Mouse (Mus musculus) adrenal gland, postnatal 4 days (tissue): ENCODE results near the gene Fgfr2. TPM values are rescaled to one million over a fixed set of nuclear protein-coding genes. Genes with fewer than 3 reads are reported as not detected.

Experiments used
- DNase-seq, 2 experiments: peaks; one replicate each; pipeline ENCODE4 v3.0.0; 2021 to 2022; ENCODE audit warnings: low spot score in 2 of 2, mixed read lengths in 2 of 2
- total RNA-seq, 2 experiments: library from RNA; stranded (reverse); gene quantifications; 2 replicates each; pipeline ENCODE4 v1.2.3; 2021

Gene Fgfr2
- total RNA-seq, 2 experiments from 2014 or later, result 205 to 210 TPM

GRCm38 (mm10) chr7:132323430-132323829, 799.7 kb downstream of the Fgfr2 start:
- no peak for DNase-seq

DNA sequence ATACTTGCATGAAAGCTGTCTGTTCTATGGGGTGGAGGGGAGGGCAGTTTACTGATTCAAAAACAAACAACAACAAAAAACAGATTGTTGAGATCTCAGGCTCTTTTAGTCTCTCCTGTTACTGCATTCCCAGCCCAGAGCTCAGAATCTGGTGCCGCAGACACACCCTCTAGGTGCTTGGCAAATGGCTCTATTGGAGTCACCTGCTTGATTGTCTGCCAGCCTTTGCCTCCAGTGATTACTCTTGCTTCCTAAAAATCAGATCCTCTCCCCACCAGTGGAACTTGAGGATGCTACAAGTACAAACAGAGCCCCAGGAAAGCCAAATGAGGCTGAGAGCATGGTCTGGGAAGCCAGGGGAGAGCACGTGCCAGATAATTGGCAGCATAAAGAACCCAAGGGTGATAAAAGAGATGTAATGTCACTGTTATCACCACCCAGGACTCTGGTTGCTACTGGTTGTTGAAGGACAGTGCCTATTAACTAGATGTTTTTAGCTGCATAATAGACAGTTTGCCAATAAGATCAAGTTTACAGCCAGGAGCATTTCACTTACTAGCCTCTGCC, 801.7 kb downstream of the Fgfr2 start:
- DNase-seq, result no peak

DNA sequence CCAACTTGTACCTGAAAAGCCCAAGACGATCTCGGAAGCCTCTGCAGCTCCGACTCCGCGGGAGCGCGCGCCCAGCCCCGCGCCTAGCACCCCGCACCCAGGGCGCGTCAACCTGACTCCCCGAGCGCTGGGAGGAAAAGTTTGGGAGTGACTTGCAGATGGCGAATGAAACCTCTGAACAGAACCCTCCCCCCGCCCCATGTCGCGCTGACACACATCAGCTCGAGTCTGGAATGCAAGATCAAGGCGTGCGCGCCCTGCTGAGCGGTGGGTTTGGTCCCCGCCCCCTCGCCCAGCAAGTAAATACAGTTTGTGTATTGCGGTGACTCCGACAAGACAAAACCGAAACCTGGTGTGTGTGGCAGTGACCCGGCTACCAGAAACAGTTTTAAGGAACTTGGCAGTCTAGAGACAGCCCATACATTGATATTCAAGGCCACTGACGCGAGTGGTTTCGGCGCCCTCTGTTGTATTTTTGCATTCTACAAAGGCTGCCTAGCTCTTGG, 806.1 kb downstream of the Fgfr2 start, which contains the start of gene Chst15:
Gene Chst15 (minus strand): TSS at position 193 of the 506 bp plus-strand sequence.
- peak in 1 of 2 experiments; percentile 29 for DNase-seq

GRCm38 (mm10) chr7:132316101-132317035, 806.8 kb downstream of the Fgfr2 start:
- peak; percentile 16 to 37 for DNase-seq

GRCm38 (mm10) chr7:132315149-132316091, 807.7 kb downstream of the Fgfr2 start:
- DNase-seq, result peak; percentile 44 to 63

- no peak for DNase-seq
These were observed 810.8 kb downstream of the Fgfr2 start for GRCm38 (mm10) chr7:132312396-132312795.

- DNase-seq, result no peak
These were observed 814.5 kb downstream of the Fgfr2 start for GRCm38 (mm10) chr7:132308537-132309191.

DNA sequence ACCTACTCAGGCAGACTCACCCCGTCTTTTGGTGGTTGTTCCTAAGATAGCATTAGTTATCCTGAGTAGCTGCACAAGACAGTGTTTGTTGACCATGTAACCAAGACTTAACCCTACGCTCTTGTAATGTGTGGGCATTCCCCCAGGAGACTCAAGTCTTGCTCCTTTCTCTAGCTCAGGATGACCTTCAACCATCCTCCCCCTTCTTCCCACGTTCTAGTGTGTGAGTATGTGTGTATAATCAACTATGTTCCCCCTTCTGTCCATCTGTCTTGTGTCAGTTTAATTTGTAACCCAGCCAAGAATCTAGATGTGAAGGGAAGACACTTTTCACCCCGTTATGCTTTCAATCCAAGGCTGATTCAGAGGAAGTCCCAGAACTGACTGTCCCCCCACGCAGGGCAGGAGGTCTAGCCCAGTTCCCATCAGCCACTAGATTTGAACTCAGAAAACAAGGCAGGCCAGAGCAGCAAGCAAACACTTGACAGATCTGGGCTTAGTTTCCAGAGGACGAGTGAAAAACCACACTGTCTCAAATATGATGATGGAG, 815.4 kb downstream of the Fgfr2 start:
- DNase-seq, result no peak

DNA sequence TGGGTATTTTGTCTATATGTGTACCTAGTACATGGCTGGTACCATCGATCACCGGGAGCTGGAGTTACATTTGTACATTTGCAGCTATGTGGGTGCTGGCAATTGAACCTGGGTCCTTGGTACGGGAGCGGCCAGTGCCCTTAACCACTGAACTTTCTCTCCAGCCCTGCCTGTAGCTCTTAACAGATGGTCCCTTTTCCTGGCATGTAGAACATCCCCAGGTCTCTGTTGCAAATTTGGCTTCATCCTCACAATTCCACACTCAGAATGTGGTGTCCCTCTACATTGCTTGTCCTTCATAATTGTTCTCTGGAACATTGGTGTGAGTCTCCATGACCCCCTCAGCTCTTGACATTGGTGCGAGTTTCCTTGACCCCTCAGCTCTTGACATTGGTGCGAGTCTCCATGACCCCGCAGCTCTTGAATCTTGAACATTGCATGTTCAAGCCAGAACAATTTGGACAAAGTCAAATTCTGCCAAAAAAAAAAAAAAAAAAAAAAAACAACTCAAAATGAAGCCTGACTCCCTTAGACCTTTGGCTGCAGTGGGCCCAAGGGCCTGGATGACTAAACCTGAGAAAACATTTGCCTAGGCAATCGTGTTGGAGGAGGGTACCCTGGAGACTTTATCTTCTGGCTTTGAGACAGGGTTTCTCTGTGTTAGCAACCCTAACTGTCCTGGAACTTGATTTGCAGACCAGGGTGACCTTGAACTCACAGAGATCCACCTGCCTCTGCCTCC, 816.3 kb downstream of the Fgfr2 start:
- no peak for DNase-seq

DNA sequence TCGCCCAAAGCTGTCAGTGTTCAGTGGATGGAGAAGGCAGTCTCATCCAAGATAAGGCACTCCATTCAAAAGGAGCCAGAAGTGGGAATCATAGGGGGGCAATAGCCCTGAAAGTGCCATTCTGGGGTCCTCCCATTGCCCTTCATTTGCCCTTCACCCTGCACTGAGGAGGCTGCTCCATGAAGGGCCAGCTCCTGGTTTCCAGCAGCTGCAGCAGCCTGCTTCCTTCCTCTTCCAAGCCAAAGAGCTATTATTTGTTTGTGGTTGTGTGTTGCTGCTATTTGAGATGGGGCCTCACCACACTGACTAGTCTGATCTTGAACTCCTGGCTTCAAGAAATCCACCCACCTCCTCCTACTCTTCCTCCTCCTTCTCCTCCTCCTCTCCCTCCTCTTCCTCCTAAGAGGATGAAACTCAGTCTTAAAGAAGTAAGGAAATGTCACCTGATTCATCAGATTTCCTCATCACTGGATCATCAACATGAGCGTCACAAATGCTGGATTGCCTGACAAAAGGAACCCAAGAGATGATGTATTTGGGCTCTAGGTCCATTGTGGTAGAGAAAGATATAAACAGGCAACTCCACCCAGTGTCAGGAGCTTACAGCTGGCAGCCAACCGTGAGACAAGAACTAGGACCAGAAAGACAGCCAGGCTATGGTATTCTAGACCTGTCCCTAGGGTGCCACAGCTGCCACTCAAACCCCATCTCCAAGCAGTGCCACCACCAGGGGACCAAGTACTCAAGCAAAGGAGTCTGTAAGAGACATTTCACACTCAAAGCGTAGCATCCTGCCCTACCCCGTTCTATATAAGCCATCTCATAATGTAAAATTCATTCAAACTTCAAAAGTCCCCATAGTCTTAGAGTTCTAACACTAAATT, 817.4 kb downstream of the Fgfr2 start:
- no peak for DNase-seq

GRCm38 (mm10) chr7:132304424-132305085, 818.6 kb downstream of the Fgfr2 start:
- DNase-seq, result no peak

GRCm38 (mm10) chr7:132303988-132304387, 819.2 kb downstream of the Fgfr2 start:
- DNase-seq, result no peak

GRCm38 (mm10) chr7:132302508-132303241, 820.5 kb downstream of the Fgfr2 start:
- DNase-seq, result no peak

GRCm38 (mm10) chr7:132299661-132300210, 823.4 kb downstream of the Fgfr2 start:
- no peak for DNase-seq

GRCm38 (mm10) chr7:132298412-132298990, 824.6 kb downstream of the Fgfr2 start:
- DNase-seq, result no peak

DNA sequence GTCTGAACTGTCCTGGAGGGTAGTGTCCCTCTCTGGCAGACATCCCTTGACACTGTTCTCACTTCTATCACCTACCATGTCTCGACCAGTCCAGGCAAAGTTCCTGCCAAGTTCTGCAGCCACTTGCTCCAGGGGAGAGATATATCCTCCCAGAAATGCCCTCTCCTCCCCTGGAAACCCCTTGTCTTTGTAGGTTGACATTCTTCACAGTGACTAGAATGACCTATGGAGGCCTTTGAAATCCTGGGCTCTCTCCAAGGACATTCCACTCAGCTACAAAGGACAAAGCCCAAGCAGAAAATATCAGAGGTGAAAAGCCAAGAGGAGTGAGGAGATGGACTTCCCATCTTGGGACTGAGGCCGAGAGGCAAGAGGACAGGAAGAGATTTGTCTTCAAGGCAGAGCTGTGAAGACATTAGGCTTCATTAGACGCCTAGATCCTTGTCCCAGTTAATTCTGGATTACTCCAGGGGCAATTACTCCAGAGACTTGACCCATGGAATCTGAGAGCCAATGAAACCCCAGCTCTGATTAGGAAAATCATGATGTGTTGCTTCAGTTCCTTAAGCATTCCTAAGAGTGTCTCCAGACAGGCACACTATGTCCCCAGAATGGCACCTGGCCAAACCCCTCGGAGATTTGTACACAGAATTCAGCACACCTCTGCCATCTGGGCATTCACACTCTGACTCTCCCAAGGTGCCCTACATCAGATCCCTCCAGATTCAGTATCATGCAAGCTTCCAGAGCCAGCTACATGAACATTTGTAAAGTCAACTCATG, 826.3 kb downstream of the Fgfr2 start:
- no peak for DNase-seq
